Comparison of ENCODE assay signal across 4 mouse cellular contexts in the genomic region with DNA sequence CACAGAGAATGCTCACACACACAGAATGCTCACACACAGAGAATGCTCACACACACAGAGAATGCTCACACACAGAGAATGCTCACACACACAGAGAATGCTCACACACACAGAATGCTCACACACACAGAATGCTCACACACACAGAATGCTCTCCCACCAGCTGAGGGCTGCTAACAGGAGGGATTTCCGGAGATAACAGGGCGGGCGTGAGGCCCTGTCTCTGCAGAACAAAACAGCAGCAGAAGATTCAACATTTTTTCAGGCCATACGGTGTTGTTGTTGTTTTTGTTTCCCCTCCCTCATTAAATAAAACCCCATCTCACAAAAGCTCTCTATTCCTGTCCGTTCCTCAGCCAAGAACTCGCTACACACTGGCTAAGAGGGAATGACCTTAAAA. TPM values are rescaled to one million over a fixed set of nuclear protein-coding genes. Genes with fewer than 3 reads are reported as not detected.
"Had no signal": no experiment of that assay in that cellular context is flagged by ENCODE, and none has a peak within 500 bp of the region (broad histone marks: within the 10 kb centered on the region; RNA-seq: fewer than 3 reads in every experiment).

No protein-coding gene starts in this region.

RNA-seq across cellular contexts. Expression of a gene that starts 55.8 kb away (rescaled TPM):
- polyA plus RNA-seq: liver, embryonic 12.5 days; liver, embryonic 16.5 days; midbrain, embryonic 15.5 days; neural tube, embryonic 12.5 days had no signal
